Mouse (Mus musculus): ENCODE measurements around the gene Grk6.

DNA sequence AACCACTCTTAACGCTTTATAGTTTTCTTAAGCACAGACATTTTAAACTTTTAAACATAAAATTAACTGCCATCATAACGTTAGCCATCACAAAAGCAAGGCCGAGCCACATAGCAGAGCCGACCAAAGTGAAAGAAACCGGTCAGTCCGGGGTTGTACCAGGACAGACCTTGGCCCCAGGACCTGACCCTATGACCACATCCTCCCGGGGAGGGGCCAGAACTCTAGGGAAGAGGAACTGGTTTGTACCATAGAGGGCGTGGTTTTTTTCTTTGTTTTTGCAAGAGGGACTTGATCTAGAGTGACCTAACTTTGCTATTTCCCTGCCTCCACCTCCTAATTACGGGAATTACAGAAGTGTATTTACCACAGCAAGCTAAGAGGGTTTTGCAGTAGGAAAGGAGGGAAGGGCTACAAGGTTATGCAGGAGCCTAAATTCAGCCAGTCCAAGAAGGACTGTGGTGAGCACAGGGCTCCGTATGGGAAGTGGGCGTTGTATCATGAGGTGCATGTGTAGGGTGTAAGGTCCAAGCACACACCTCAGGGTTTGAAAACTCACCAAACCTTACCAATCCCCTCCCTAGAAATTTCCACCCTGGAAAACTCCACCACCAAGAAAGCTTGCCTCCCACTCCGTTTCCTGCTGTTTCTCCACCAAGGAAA lies 15.5 kb upstream of the Grk6 start:
- no peak for TF ChIP-seq POLR2A (IDR thresholded peaks at IDR 0.05; ENCODE audit: extremely low read depth, insufficient read depth, low read length)
- TF ChIP-seq CTCF (IDR thresholded peaks at IDR 0.05; ENCODE audit: extremely low read depth, insufficient read depth, low read length) = no peak

Data from cortical plate, adult 2 months (tissue).